Mouse (Mus musculus) limb, embryonic 12.5 days (tissue): ENCODE data around the gene Sox6. TPM values are rescaled to one million over a fixed set of nuclear protein-coding genes. Genes with fewer than 3 reads are reported as not detected.

Experiments used
- ATAC-seq: fragments of 200-750 bp; cut with Nextera tagmentation; 2 replicates; pipeline ENCODE4 v1.8.0; 2017; ENCODE audit warnings: low read depth, moderate TSS enrichment; ENCODE audit not compliant: insufficient number of reproducible peaks, insufficient read depth, low FRiP score, low TSS enrichment
- H3K27ac ChIP-seq: fragments of 300-500 bp; sonication (generic); 2 replicates; pipeline ENCODE4 v1.5.1; 2016; ENCODE audit warnings: mild to moderate bottlenecking, moderate library complexity
- H3K27me3 ChIP-seq: fragments of 300-500 bp; sonication (generic); 2 replicates; pipeline ENCODE4 v1.6.1; 2016; ENCODE audit warnings: mild to moderate bottlenecking, moderate library complexity
- H3K36me3 ChIP-seq: fragments of 300-500 bp; sonication (generic); 2 replicates; pipeline ENCODE4 v1.6.1; 2016; ENCODE audit warnings: mild to moderate bottlenecking, moderate library complexity
- H3K4me1 ChIP-seq: fragments of 300-500 bp; sonication (generic); replicated peaks from 2 replicates; pipeline ENCODE4 v1.6.1; 2016
- H3K4me2 ChIP-seq: fragments of 300-500 bp; sonication (generic); 2 replicates; pipeline ENCODE4 v1.6.1; 2016; ENCODE audit warnings: mild to moderate bottlenecking, moderate library complexity
- H3K4me3 ChIP-seq: fragments of 300-500 bp; sonication (generic); replicated peaks from 2 replicates; pipeline ENCODE4 v1.5.1; 2016; ENCODE audit warnings: mild to moderate bottlenecking
- H3K9ac ChIP-seq: fragments of 300-500 bp; sonication (generic); replicated peaks from 2 replicates; pipeline ENCODE4 v1.6.1; 2016; ENCODE audit warnings: mild to moderate bottlenecking, moderate library complexity
- H3K9me3 ChIP-seq: fragments of 300-500 bp; sonication (generic); 2 replicates; pipeline ENCODE4 v1.6.1; 2016; ENCODE audit warnings: mild to moderate bottlenecking, moderate library complexity
- WGBS: fragments of 180-500 bp; shearing (Covaris S2); methylation state at CpG from one replicate; pipeline ENCODE4 v1.1.7; 2016; 5-methylcytosine and 5-hydroxymethylcytosine counted together
- polyA plus RNA-seq: library from polyadenylated mRNA; unstranded; fragments of >200 nt; fragmentation: Nextera tagmentation; extraction: Ambion mirVana; gene quantifications from 2 replicates; pipeline ENCODE4 v1.2.1, GENCODE M21; 2016

Sox6 gene
- polyA plus RNA-seq, 1 experiment from 2014 or later: 91.5 TPM

GRCm38 (mm10) chr7:115829260-115829659 is 209.3 kb downstream of the Sox6 start:
- Histone ChIP-seq H3K27me3 (no peaks in the 10 kb centered on the region), H3K9me3 (no peaks in the 10 kb centered on the region), H3K4me1 (peaks cover 69% of the 10 kb centered on the region), H3K36me3 (no peaks in the 10 kb centered on the region), H3K4me3 (no peak overlapping the region), H3K9ac (no peak overlapping the region), H3K4me2 (no peak overlapping the region), H3K27ac (no peak overlapping the region)
- WGBS: 79% methylated on average over 4 of the region's 4 CpGs
- ATAC-seq: no peak

GRCm38 (mm10) chr7:115825295-115825694 is 213.3 kb downstream of the Sox6 start:
- no peaks in the 10 kb centered on the region for H3K27me3 ChIP-seq
- H3K4me3 ChIP-seq: no peak overlapping the region
- peaks cover 59% of the 10 kb centered on the region for H3K4me1 ChIP-seq
- ATAC-seq: no peak
- no peak overlapping the region for H3K9ac ChIP-seq
- peak overlapping the region; percentile 82 for H3K27ac ChIP-seq
- 0 out of 2 replicates have a peak overlapping the region, but pooled peaks have one; percentile 36 for H3K4me2 ChIP-seq
- no peaks in the 10 kb centered on the region for H3K9me3 ChIP-seq
- 81% methylated on average over 3 of the region's 3 CpGs for WGBS
- no peaks in the 10 kb centered on the region for H3K36me3 ChIP-seq

- peak overlapping the region; percentile 36 for H3K4me2 ChIP-seq
- WGBS: 39% methylated on average over 8 of the region's 8 CpGs
- peaks cover 54% of the 10 kb centered on the region for H3K4me1 ChIP-seq
- peak overlapping the region; percentile 82 for H3K27ac ChIP-seq
- peak overlapping the region; percentile 9; the same call in 1 of the 2 replicates for H3K4me3 ChIP-seq
- H3K9ac ChIP-seq: no peak overlapping the region
- ATAC-seq: no peak
- H3K36me3 ChIP-seq: no peaks in the 10 kb centered on the region
- H3K27me3 ChIP-seq: no peaks in the 10 kb centered on the region
- H3K9me3 ChIP-seq: no peaks in the 10 kb centered on the region
Observed at GRCm38 (mm10) chr7:115824621-115825256, 213.9 kb downstream of the Sox6 start.

GRCm38 (mm10) chr7:115819136-115819535 is 219.5 kb downstream of the Sox6 start:
- Histone ChIP-seq H3K27me3 (no peaks in the 10 kb centered on the region), H3K4me2 (no peak overlapping the region), H3K4me3 (no peak overlapping the region), H3K4me1 (peaks cover 11% of the 10 kb centered on the region), H3K9me3 (no peaks in the 10 kb centered on the region), H3K36me3 (no peaks in the 10 kb centered on the region), H3K9ac (no peak overlapping the region), H3K27ac (no peak overlapping the region)
- no peak for ATAC-seq
- WGBS: 79% methylated on average over 1 of the region's 1 CpGs

- Histone ChIP-seq H3K27me3 (no peaks in the 10 kb centered on the region), H3K4me3 (no peak overlapping the region), H3K9ac (no peak overlapping the region), H3K4me1 (peaks cover 9% of the 10 kb centered on the region), H3K9me3 (no peaks in the 10 kb centered on the region), H3K36me3 (no peaks in the 10 kb centered on the region), H3K27ac (no peak overlapping the region), H3K4me2 (no peak overlapping the region)
- no peak for ATAC-seq
- 86% methylated on average over 3 of the region's 3 CpGs for WGBS
Observed at GRCm38 (mm10) chr7:115803256-115803655, 235.3 kb downstream of the Sox6 start.

GRCm38 (mm10) chr7:115794139-115794858 is 244.3 kb downstream of the Sox6 start:
- WGBS: 91% methylated on average over 4 of the region's 4 CpGs
- no peak overlapping the region for H3K9ac ChIP-seq
- no peaks in the 10 kb centered on the region for H3K36me3 ChIP-seq
- H3K27ac ChIP-seq: no peak overlapping the region
- H3K4me1 ChIP-seq: peaks cover 7% of the 10 kb centered on the region
- H3K4me3 ChIP-seq: no peak overlapping the region
- no peak for ATAC-seq
- no peak overlapping the region for H3K4me2 ChIP-seq
- no peaks in the 10 kb centered on the region for H3K9me3 ChIP-seq
- H3K27me3 ChIP-seq: no peaks in the 10 kb centered on the region

GRCm38 (mm10) chr7:115792841-115793240 is 245.8 kb downstream of the Sox6 start:
- Histone ChIP-seq H3K27ac (no peak overlapping the region), H3K4me1 (no peaks in the 10 kb centered on the region), H3K4me3 (no peak overlapping the region), H3K27me3 (no peaks in the 10 kb centered on the region), H3K4me2 (no peak overlapping the region), H3K9ac (no peak overlapping the region), H3K36me3 (no peaks in the 10 kb centered on the region), H3K9me3 (no peaks in the 10 kb centered on the region)
- ATAC-seq: no peak
- 80% methylated on average over 2 of the region's 2 CpGs for WGBS

- Histone ChIP-seq H3K9me3 (no peaks in the 10 kb centered on the region), H3K9ac (no peak overlapping the region), H3K4me2 (no peak overlapping the region), H3K27me3 (no peaks in the 10 kb centered on the region), H3K4me3 (no peak overlapping the region), H3K4me1 (no peaks in the 10 kb centered on the region), H3K27ac (no peak overlapping the region), H3K36me3 (no peaks in the 10 kb centered on the region)
- no peak for ATAC-seq
- WGBS: 78% methylated on average over 5 of the region's 5 CpGs
Observed at GRCm38 (mm10) chr7:115789116-115789823, 249.3 kb downstream of the Sox6 start.

GRCm38 (mm10) chr7:115783982-115784917 is 254.3 kb downstream of the Sox6 start:
- H3K9ac ChIP-seq: no peak overlapping the region
- 0 out of 2 replicates have a peak, but pooled peaks cover 3% of the 10 kb centered on the region for H3K9me3 ChIP-seq

GRCm38 (mm10) chr7:115780148-115780547 is 258.4 kb downstream of the Sox6 start:
- Histone ChIP-seq H3K9me3 (0 out of 2 replicates have a peak, but pooled peaks cover 3% of the 10 kb centered on the region), H3K4me3 (no peak overlapping the region), H3K36me3 (0 out of 2 replicates have a peak, but pooled peaks cover 6% of the 10 kb centered on the region), H3K27ac (no peak overlapping the region), H3K9ac (no peak overlapping the region), H3K4me2 (no peak overlapping the region), H3K27me3 (no peaks in the 10 kb centered on the region), H3K4me1 (no peaks in the 10 kb centered on the region)
- no peak for ATAC-seq
- 86% methylated on average over 4 of the region's 4 CpGs for WGBS

More at GRCm38 (mm10) chr7:115783982-115784917, 254.3 kb downstream of the Sox6 start:
- WGBS: 87% methylated on average over 8 of the region's 8 CpGs
- Histone ChIP-seq H3K27me3 (no peaks in the 10 kb centered on the region), H3K4me2 (no peak overlapping the region), H3K4me1 (no peaks in the 10 kb centered on the region), H3K36me3 (0 out of 2 replicates have a peak, but pooled peaks cover 3% of the 10 kb centered on the region), H3K4me3 (no peak overlapping the region), H3K27ac (no peak overlapping the region)
- no peak for ATAC-seq
